Mouse (Mus musculus): ENCODE results near the gene Gm5615. TPM values are rescaled to one million over a fixed set of nuclear protein-coding genes. Genes with fewer than 3 reads are reported as not detected.

Gene Gm5615
- polyA plus RNA-seq (2014; fragmentation: Nextera tagmentation; extraction: Ambion mirVana), result not detected in 2 replicates

GRCm38 (mm10) chr9:36541863-36542262 is at the start of gene Gm5615:
Gene Gm5615, minus strand, starts transcription at chr9:36541963.
- H3K27ac ChIP-seq (ENCODE audit: low read depth, low read length), result no peak within 1 kb of the TSS
- WGBS, result 92% methylated on average over 2 of the region's 2 CpGs
- H3K4me1 ChIP-seq (ENCODE audit: control insufficient read depth, insufficient read depth, low read length), result no peaks in the 10 kb centered on the region
- ATAC-seq (ENCODE audit: insufficient read depth, low FRiP score, low TSS enrichment) (no peak), DNase-seq (ENCODE audit: low spot score) (no peak)
- no peak within 1 kb of the TSS for H3K4me2 ChIP-seq (ENCODE audit: low read depth)
- H3K9me3 ChIP-seq (ENCODE audit: control insufficient read depth, low read length), result no peaks in the 10 kb centered on the region
- H3K36me3 ChIP-seq (ENCODE audit: control insufficient read depth, insufficient read depth, low read length), result no peaks in the 10 kb centered on the region
- no peaks in the 10 kb centered on the region for H3K27me3 ChIP-seq (ENCODE audit: control insufficient read depth, insufficient read depth, low read length)
- no peak within 1 kb of the TSS for H3K9ac ChIP-seq (ENCODE audit: low read length)
- H3K4me3 ChIP-seq (ENCODE audit: low read depth, low read length), result no peak within 1 kb of the TSS

- Histone ChIP-seq H3K27me3 (ENCODE audit: control insufficient read depth, insufficient read depth, low read length) (no peaks in the 10 kb centered on the region), H3K9me3 (ENCODE audit: control insufficient read depth, low read length) (0 out of 2 replicates have a peak, but pooled peaks cover 2% of the 10 kb centered on the region), H3K4me3 (ENCODE audit: low read depth, low read length) (no peak within 1 kb of the TSS), H3K4me2 (ENCODE audit: low read depth) (no peak within 1 kb of the TSS), H3K4me1 (ENCODE audit: control insufficient read depth, insufficient read depth, low read length) (no peaks in the 10 kb centered on the region), H3K9ac (ENCODE audit: low read length) (no peak within 1 kb of the TSS), H3K36me3 (ENCODE audit: control insufficient read depth, insufficient read depth, low read length) (no peaks in the 10 kb centered on the region), H3K27ac (ENCODE audit: low read depth, low read length) (no peak within 1 kb of the TSS)
- 76% methylated on average over 1 of the region's 1 CpGs for WGBS
- DNase-seq (ENCODE audit: low spot score) (no peak), ATAC-seq (ENCODE audit: insufficient read depth, low FRiP score, low TSS enrichment) (no peak)
Observed at GRCm38 (mm10) chr9:36582535-36582934, 40.8 kb upstream of the Gm5615 start, which contains the start of gene Gm17689. Gene Gm17689, minus strand, starts transcription at chr9:36582635.

GRCm38 (mm10) chr9:36504211-36504610 is 37.6 kb downstream of the Gm5615 start:
- H3K4me2 ChIP-seq (ENCODE audit: low read depth), result no peak overlapping the region
- ATAC-seq (ENCODE audit: insufficient read depth, low FRiP score, low TSS enrichment) (no peak), DNase-seq (ENCODE audit: low spot score) (no peak)
- WGBS, result 80% methylated on average over 5 of the region's 5 CpGs
- no peak overlapping the region for H3K27ac ChIP-seq (ENCODE audit: low read depth, low read length)
- H3K9me3 ChIP-seq (ENCODE audit: control insufficient read depth, low read length), result peaks cover 4% of the 10 kb centered on the region; the same call in 1 of the 2 replicates
- H3K27me3 ChIP-seq (ENCODE audit: control insufficient read depth, insufficient read depth, low read length), result no peaks in the 10 kb centered on the region
- no peak overlapping the region for H3K4me3 ChIP-seq (ENCODE audit: low read depth, low read length)
- H3K9ac ChIP-seq (ENCODE audit: low read length), result no peak overlapping the region
- no peaks in the 10 kb centered on the region for H3K4me1 ChIP-seq (ENCODE audit: control insufficient read depth, insufficient read depth, low read length)
- no peaks in the 10 kb centered on the region for H3K36me3 ChIP-seq (ENCODE audit: control insufficient read depth, insufficient read depth, low read length)

GRCm38 (mm10) chr9:36495824-36496223 is 45.9 kb downstream of the Gm5615 start:
- DNase-seq (ENCODE audit: low spot score) (no peak), ATAC-seq (ENCODE audit: insufficient read depth, low FRiP score, low TSS enrichment) (no peak)
- no peak overlapping the region for H3K4me3 ChIP-seq (ENCODE audit: low read depth, low read length)
- 66% methylated on average over 1 of the region's 1 CpGs for WGBS
- H3K4me1 ChIP-seq (ENCODE audit: control insufficient read depth, insufficient read depth, low read length), result no peaks in the 10 kb centered on the region
- no peak overlapping the region for H3K27ac ChIP-seq (ENCODE audit: low read depth, low read length)
- H3K4me2 ChIP-seq (ENCODE audit: low read depth), result no peak overlapping the region
- peaks cover 2% of the 10 kb centered on the region; the same call in 1 of the 2 replicates for H3K9me3 ChIP-seq (ENCODE audit: control insufficient read depth, low read length)
- no peak overlapping the region for H3K9ac ChIP-seq (ENCODE audit: low read length)
- no peaks in the 10 kb centered on the region for H3K36me3 ChIP-seq (ENCODE audit: control insufficient read depth, insufficient read depth, low read length)
- H3K27me3 ChIP-seq (ENCODE audit: control insufficient read depth, insufficient read depth, low read length), result no peaks in the 10 kb centered on the region

GRCm38 (mm10) chr9:36494501-36495220 is 47.1 kb downstream of the Gm5615 start:
- H3K36me3 ChIP-seq (ENCODE audit: control insufficient read depth, insufficient read depth, low read length), result no peaks in the 10 kb centered on the region
- DNase-seq (ENCODE audit: low spot score), result no peak
- no peak overlapping the region for H3K4me2 ChIP-seq (ENCODE audit: low read depth)
- H3K9ac ChIP-seq (ENCODE audit: low read length), result no peak overlapping the region
- no peaks in the 10 kb centered on the region for H3K4me1 ChIP-seq (ENCODE audit: control insufficient read depth, insufficient read depth, low read length)
- H3K27me3 ChIP-seq (ENCODE audit: control insufficient read depth, insufficient read depth, low read length), result no peaks in the 10 kb centered on the region
- WGBS, result 87% methylated on average over 4 of the region's 4 CpGs
- no peak for ATAC-seq (ENCODE audit: insufficient read depth, low FRiP score, low TSS enrichment)
- no peak overlapping the region for H3K27ac ChIP-seq (ENCODE audit: low read depth, low read length)
- H3K4me3 ChIP-seq (ENCODE audit: low read depth, low read length), result no peak overlapping the region
- peaks cover 2% of the 10 kb centered on the region; the same call in 1 of the 2 replicates for H3K9me3 ChIP-seq (ENCODE audit: control insufficient read depth, low read length)

Other genes with a start within 250 kb of the Gm5615 start
- not detected in 2 replicates for gene Gm7257, start 110.1 kb downstream of the Gm5615 start, polyA plus RNA-seq (2014; fragmentation: Nextera tagmentation; extraction: Ambion mirVana)
- not detected in 2 replicates for gene Gm9513, start 66.3 kb downstream of the Gm5615 start, polyA plus RNA-seq (2014; fragmentation: Nextera tagmentation; extraction: Ambion mirVana)
- gene Gm17689, start 40.7 kb upstream of the Gm5615 start, polyA plus RNA-seq (2014; fragmentation: Nextera tagmentation; extraction: Ambion mirVana), result not detected in 2 replicates
- not detected in 2 replicates for gene A630095E13Rik, start 101.4 kb upstream of the Gm5615 start, polyA plus RNA-seq (2014; fragmentation: Nextera tagmentation; extraction: Ambion mirVana)
- gene Acrv1, start 151.3 kb upstream of the Gm5615 start, polyA plus RNA-seq (2014; fragmentation: Nextera tagmentation; extraction: Ambion mirVana), result not detected in 2 replicates
- 45.1 and 48.0 TPM in 2 replicates for gene Chek1, start 185.1 kb upstream of the Gm5615 start, polyA plus RNA-seq (2014; fragmentation: Nextera tagmentation; extraction: Ambion mirVana)
- gene Stt3a, start 225.7 kb upstream of the Gm5615 start, polyA plus RNA-seq (2014; fragmentation: Nextera tagmentation; extraction: Ambion mirVana), result 164 and 179 TPM in 2 replicates